ENCODE assay signal across 21 mouse cellular contexts in genomic region chr12:40507823-40508390, GRCm38 (mm10).
DNase-seq lines count a peak whose midpoint lies in the region; ATAC-seq and TF ChIP-seq lines count a peak whose summit lies in the region.
"Had no signal": no experiment of that assay in that cellular context is flagged by ENCODE, and none has a peak within 500 bp of the region (broad histone marks: within the 10 kb centered on the region; RNA-seq: fewer than 3 reads in every experiment).

No protein-coding gene starts in this region.

- H3K79me2 ChIP-seq in liver, adult 2 months (ENCODE audit: control insufficient read depth, insufficient read depth, low read length) = peaks cover 36% of the 10 kb centered on the region

- ATAC-seq in embryonic facial prominence, embryonic 12.5 days (ENCODE audit: insufficient number of reproducible peaks, insufficient read depth, low FRiP score, low TSS enrichment) = 0 out of 2 replicates have a peak, but pooled peaks have one; percentile 52
- ATAC-seq: liver, postnatal 0 days had no signal

- no peaks in the 10 kb centered on the region for H3K9me3 ChIP-seq in embryonic facial prominence, embryonic 12.5 days
- H3K9me3 ChIP-seq: embryonic facial prominence, embryonic 15.5 days; heart, embryonic 15.5 days; limb, embryonic 15.5 days; neural tube, embryonic 13.5 days had no signal

- WGBS in liver, adult 2 months = 52% methylated on average over 4 of the region's 4 CpGs
- 63% methylated on average over 4 of the region's 4 CpGs for WGBS in embryonic facial prominence, embryonic 12.5 days

- H3K9ac ChIP-seq in liver, adult 2 months (ENCODE audit: low read depth, low read length) = peak overlapping the region; percentile 73
- H3K9ac ChIP-seq in embryonic facial prominence, embryonic 12.5 days = no peak overlapping the region
- H3K9ac ChIP-seq: embryonic facial prominence, embryonic 15.5 days; heart, embryonic 15.5 days; limb, embryonic 15.5 days; liver, postnatal 0 days; neural tube, embryonic 13.5 days had no signal

- no peak for TF ChIP-seq POLR2A in liver, adult 2 months (IDR thresholded peaks at IDR 0.05; ENCODE audit: extremely low read depth, insufficient read depth, low read length)

- TF ChIP-seq CTCF in liver, adult 2 months (IDR thresholded peaks at IDR 0.05; ENCODE audit: low read depth, low read length) = no peak

- H3K4me2 ChIP-seq in embryonic facial prominence, embryonic 12.5 days (replicated peaks) = no peak overlapping the region
- H3K4me2 ChIP-seq: embryonic facial prominence, embryonic 15.5 days; heart, embryonic 15.5 days; limb, embryonic 15.5 days; neural tube, embryonic 13.5 days had no signal

- intact Hi-C loops in gastrocnemius, postnatal 14 days (cut with DNase I; ENCODE audit: low total_unique reads) = loop anchor here (10.0 kb wide), 1 partner anchor 53 kb away; no protein-coding TSS in a partner anchor

- H3K4me3 ChIP-seq in liver, adult 2 months (ENCODE audit: insufficient read depth, low read depth, low read length) = peak overlapping the region; percentile 20; the same call in 1 of the 2 replicates
- H3K4me3 ChIP-seq in embryonic facial prominence, embryonic 12.5 days = no peak overlapping the region
- H3K4me3 ChIP-seq: embryonic facial prominence, embryonic 15.5 days; heart, adult 2 months; heart, embryonic 15.5 days; limb, embryonic 15.5 days; neural tube, embryonic 13.5 days had no signal

- H3K36me3 ChIP-seq in liver, adult 2 months (ENCODE audit: control insufficient read depth, insufficient read depth, low read length) = no peaks in the 10 kb centered on the region
- no peaks in the 10 kb centered on the region for H3K36me3 ChIP-seq in embryonic facial prominence, embryonic 12.5 days
- H3K36me3 ChIP-seq: embryonic facial prominence, embryonic 15.5 days; heart, embryonic 15.5 days; limb, embryonic 15.5 days; neural tube, embryonic 13.5 days had no signal

- peak overlapping the region; percentile 98 for H3K27ac ChIP-seq in liver, adult 2 months (replicated peaks; ENCODE audit: insufficient read depth, low read depth, low read length)
- H3K27ac ChIP-seq in embryonic facial prominence, embryonic 12.5 days = no peak overlapping the region
- H3K27ac ChIP-seq: embryonic facial prominence, embryonic 15.5 days; heart, embryonic 15.5 days; kidney, postnatal 0 days; limb, embryonic 15.5 days; neural tube, embryonic 13.5 days had no signal

- DNase-seq in liver, adult 2 months (ENCODE audit: extremely low read depth, low read depth, low spot score) = no peak
- DNase-seq in liver (no peak), ES-CJ7 (ENCODE audit: low read depth, low spot score) (peak; percentile 72), R1 (ENCODE audit: low read depth, low spot score) (peak; percentile 96)
- no peak for DNase-seq in left cerebral cortex, adult 8-10 months (ENCODE audit: low spot score in 2 of 2)
- DNase-seq in gastrocnemius, postnatal 14 days = no peak
- DNase-seq: adrenal gland, postnatal 10 days; cerebellum, adult 11 months; cerebellum, postnatal 25 days; heart, adult 2 months; kidney, adult 18-20 months; layer of hippocampus, postnatal 36 days; liver, postnatal 0 days; spleen, adult 18-20 months; thymus, postnatal 4 days had no signal

- peaks cover 9% of the 10 kb centered on the region for H3K4me1 ChIP-seq in liver, adult 2 months (ENCODE audit: control insufficient read depth, insufficient read depth, low read length)
- H3K4me1 ChIP-seq in embryonic facial prominence, embryonic 12.5 days = no peaks in the 10 kb centered on the region

- H3K27me3 ChIP-seq in liver, adult 2 months (ENCODE audit: control insufficient read depth, insufficient read depth, low read length) = no peaks in the 10 kb centered on the region
- H3K27me3 ChIP-seq in embryonic facial prominence, embryonic 12.5 days = no peaks in the 10 kb centered on the region
- H3K27me3 ChIP-seq: embryonic facial prominence, embryonic 15.5 days; heart, embryonic 15.5 days; limb, embryonic 15.5 days; neural tube, embryonic 13.5 days had no signal

Comparison
In these comparisons a context has a peak if more than half of its experiments do, and no peak if none do; other contexts are left out.
1. DNase-seq: peak in ES-CJ7 (single experiment) and R1 (single experiment); none in liver, adult 2 months (single experiment), liver (single experiment), left cerebral cortex, adult 8-10 months (0 of 2) and gastrocnemius, postnatal 14 days (single experiment).